Mouse (Mus musculus) C2C12 (cell line): ENCODE data around the gene Mup4. TPM values are rescaled to one million over a fixed set of nuclear protein-coding genes. Genes with fewer than 3 reads are reported as not detected.

ENCODE experiments used
- H3K27me3 ChIP-seq: one replicate; pipeline ENCODE4 v1.6.1; 2011; ENCODE audit not compliant: control insufficient read depth, insufficient read depth, insufficient read length
- H3K36me3 ChIP-seq: one replicate; pipeline ENCODE4 v1.6.1; 2011; ENCODE audit not compliant: control insufficient read depth, insufficient read depth
- H3K4me3 ChIP-seq: one replicate; pipeline ENCODE4 v1.5.1; 2011; ENCODE audit warnings: mild to moderate bottlenecking, control low read depth; ENCODE audit not compliant: poor library complexity, insufficient read depth, severe bottlenecking
- H3K79me2 ChIP-seq: one replicate; pipeline ENCODE4 v1.6.1; 2011; ENCODE audit not compliant: control insufficient read depth, insufficient read depth
- H3K79me3 ChIP-seq: one replicate; pipeline ENCODE4 v1.6.1; 2011; ENCODE audit warnings: low read depth, control low read depth
- H3ac ChIP-seq: one replicate; pipeline ENCODE3; 2011; ENCODE audit warnings: low read depth; ENCODE audit not compliant: control insufficient read depth, insufficient read length
- CEBPB ChIP-seq: IDR thresholded peaks from one replicate; pipeline ENCODE4 v1.6.1; 2011; ENCODE audit warnings: low read depth, mild to moderate bottlenecking, control low read depth, moderate library complexity
- CTCF ChIP-seq: IDR thresholded peaks from one replicate; pipeline ENCODE4 v1.5.1; 2011; ENCODE audit not compliant: control insufficient read depth, insufficient read depth, insufficient read length
- FOSL1 ChIP-seq: IDR thresholded peaks from one replicate; pipeline ENCODE4 v1.8.0; 2011; ENCODE audit warnings: mild to moderate bottlenecking, low read length; ENCODE audit not compliant: poor library complexity, insufficient read depth, severe bottlenecking
- MAX ChIP-seq: IDR thresholded peaks from one replicate; pipeline ENCODE4 v1.6.1; 2011; ENCODE audit warnings: mild to moderate bottlenecking, control low read depth
- MYOD1 ChIP-seq: IDR thresholded peaks from one replicate; pipeline ENCODE4 v1.6.1; 2011; ENCODE audit warnings: low read depth; ENCODE audit not compliant: control insufficient read depth, insufficient read length
- MYOG ChIP-seq: IDR thresholded peaks from one replicate; pipeline ENCODE4 v1.6.1; 2011; ENCODE audit not compliant: control insufficient read depth, insufficient read length; ENCODE audit errors: extremely low read depth
- USF1 ChIP-seq: IDR thresholded peaks from one replicate; pipeline ENCODE4 v1.6.1; 2011; ENCODE audit warnings: low read depth, mild to moderate bottlenecking, control low read depth, moderate library complexity
- polyA plus RNA-seq: library from polyadenylated mRNA; unstranded; fragments of >200 nt; fragmentation: generic; extraction: Trizol; gene quantifications from one replicate; pipeline ENCODE4 v1.2.1, GENCODE M21; 2012; ENCODE audit warnings: missing spikeins

The Mup4 gene
- polyA plus RNA-seq, 1 experiment, result not detected

- Histone ChIP-seq H3ac (no peak overlapping the region), H3K4me3 (no peak overlapping the region), H3K79me3 (no peaks in the 10 kb centered on the region), H3K79me2 (no peaks in the 10 kb centered on the region), H3K36me3 (no peaks in the 10 kb centered on the region), H3K27me3 (no peaks in the 10 kb centered on the region)
- no peak for TF ChIP-seq FOSL1
- no peak for TF ChIP-seq CEBPB
- TF ChIP-seq CTCF, result no peak
- TF ChIP-seq USF1, result no peak
- TF ChIP-seq MYOG, result no peak
- TF ChIP-seq MYOD1, result no peak
- TF ChIP-seq MAX, result no peak
Measured at GRCm38 (mm10) chr4:59907657-59908230, 52.8 kb downstream of the Mup4 start.

GRCm38 (mm10) chr4:59907092-59907491, 53.4 kb downstream of the Mup4 start:
- no peak overlapping the region for H3ac ChIP-seq
- TF ChIP-seq CEBPB (no peak), MYOD1 (no peak), FOSL1 (no peak), MYOG (no peak), USF1 (no peak), MAX (no peak), CTCF (no peak)
- H3K36me3 ChIP-seq, result no peaks in the 10 kb centered on the region
- H3K79me3 ChIP-seq, result no peaks in the 10 kb centered on the region
- no peak overlapping the region for H3K4me3 ChIP-seq
- H3K27me3 ChIP-seq, result no peaks in the 10 kb centered on the region
- H3K79me2 ChIP-seq, result no peaks in the 10 kb centered on the region

Other genes with a start within 250 kb of the Mup4 start
- 12.9 TPM for gene Inip, start 159.1 kb downstream of the Mup4 start, polyA plus RNA-seq
- 3.5 TPM for gene Snx30, start 154.9 kb downstream of the Mup4 start, polyA plus RNA-seq
- gene Slc46a2, start 45.7 kb downstream of the Mup4 start, polyA plus RNA-seq, result not detected
- gene Mup6, start 3.6 kb upstream of the Mup4 start, polyA plus RNA-seq, result not detected
- not detected for gene Mup7, start 109.8 kb upstream of the Mup4 start, polyA plus RNA-seq
- gene Mup2, start 193.6 kb upstream of the Mup4 start, polyA plus RNA-seq, result not detected